Mouse (Mus musculus) testis, adult 2 months (tissue): ENCODE data around the gene Gm17606. TPM values are rescaled to one million over a fixed set of nuclear protein-coding genes. Genes with fewer than 3 reads are reported as not detected.
A peak's percentile ranks its signal among the peaks of the same experiment; 100 is the strongest.

Experiments
- H3K27ac ChIP-seq: fragments of 200-500 bp; 2 replicates; pipeline ENCODE4 v1.5.1; 2012; ENCODE audit warnings: low read depth, low read length; ENCODE audit not compliant: control insufficient read depth, insufficient read depth
- H3K27me3 ChIP-seq: fragments of 200-500 bp; 2 replicates; pipeline ENCODE4 v1.6.1; 2012; ENCODE audit warnings: mild to moderate bottlenecking, low read length, moderate library complexity; ENCODE audit not compliant: control insufficient read depth, insufficient read depth
- H3K36me3 ChIP-seq: fragments of 200-500 bp; 2 replicates; pipeline ENCODE4 v1.6.1; 2012; ENCODE audit warnings: mild to moderate bottlenecking, low read length; ENCODE audit not compliant: control insufficient read depth, insufficient read depth
- H3K4me1 ChIP-seq: fragments of 200-500 bp; 2 replicates; pipeline ENCODE4 v1.6.1; 2012; ENCODE audit warnings: low read length; ENCODE audit not compliant: control insufficient read depth, insufficient read depth
- H3K4me3 ChIP-seq: fragments of 200-500 bp; 2 replicates; pipeline ENCODE4 v1.5.1; 2012; ENCODE audit warnings: low read depth, mild to moderate bottlenecking, low read length, moderate library complexity, mixed read lengths; ENCODE audit not compliant: control insufficient read depth
- CTCF ChIP-seq: fragments of 200-500 bp; IDR thresholded peaks from 2 replicates; pipeline ENCODE4 v1.5.1; 2012; ENCODE audit warnings: low read depth, mild to moderate bottlenecking, inconsistent platforms, low read length, moderate library complexity; ENCODE audit not compliant: control insufficient read depth, insufficient read depth, insufficient replicate concordance
- POLR2A ChIP-seq: fragments of 200-500 bp; IDR thresholded peaks from 2 replicates; pipeline ENCODE4 v1.6.1; 2012; ENCODE audit warnings: low read depth, mild to moderate bottlenecking, inconsistent platforms, low read length, moderate library complexity; ENCODE audit not compliant: control insufficient read depth
- polyA plus RNA-seq: library from polyadenylated mRNA; depleted of rRNA; stranded (reverse); fragments of >200 nt; gene quantifications from 2 replicates; pipeline ENCODE4 v1.2.3, GENCODE M21; 2012; rRNA removed

The Gm17606 gene
- polyA plus RNA-seq, 1 experiment: not detected

GRCm38 (mm10) chr14:54687251-54687650 lies 46.5 kb downstream of the Gm17606 start:
- H3K4me3 ChIP-seq: peak overlapping the region; percentile 94
- H3K36me3 ChIP-seq: peaks cover 2% of the 10 kb centered on the region
- no peaks in the 10 kb centered on the region for H3K27me3 ChIP-seq
- no peaks in the 10 kb centered on the region for H3K4me1 ChIP-seq
- H3K27ac ChIP-seq: peak overlapping the region; percentile 99
- TF ChIP-seq POLR2A (no peak), CTCF (no peak)

DNA sequence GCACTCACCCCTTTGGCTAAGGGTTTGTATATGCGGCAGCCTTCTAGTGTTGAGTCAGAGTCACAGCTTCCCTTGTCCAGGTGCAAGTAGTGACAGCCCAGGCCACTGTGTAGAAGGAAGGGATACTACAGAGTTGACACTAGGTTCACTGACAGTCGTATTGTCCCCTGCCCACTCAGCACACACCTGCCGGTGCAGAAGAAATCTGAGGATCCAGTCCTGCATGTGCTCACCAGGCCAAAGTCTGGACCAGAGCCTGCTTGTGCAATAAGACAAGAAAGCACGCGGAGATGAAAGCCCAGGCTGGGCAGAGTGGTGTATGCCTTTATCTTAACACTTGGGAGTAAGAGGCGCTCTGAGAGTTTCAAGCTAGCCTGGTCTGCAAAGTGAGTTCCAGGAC lies 54.3 kb downstream of the Gm17606 start:
- no peak for TF ChIP-seq POLR2A
- TF ChIP-seq CTCF: no peak
- Histone ChIP-seq H3K4me3 (no peak overlapping the region), H3K36me3 (no peaks in the 10 kb centered on the region), H3K27me3 (no peaks in the 10 kb centered on the region), H3K4me1 (peaks cover 6% of the 10 kb centered on the region; the same call in 1 of the 2 replicates), H3K27ac (no peak overlapping the region)

GRCm38 (mm10) chr14:54696752-54697151 lies 56.0 kb downstream of the Gm17606 start:
- H3K4me3 ChIP-seq: no peak overlapping the region
- no peak overlapping the region for H3K27ac ChIP-seq
- H3K27me3 ChIP-seq: no peaks in the 10 kb centered on the region
- H3K4me1 ChIP-seq: peaks cover 6% of the 10 kb centered on the region; the same call in 1 of the 2 replicates
- no peaks in the 10 kb centered on the region for H3K36me3 ChIP-seq
- TF ChIP-seq CTCF (no peak), POLR2A (no peak)

Other genes with a start within 250 kb of the Gm17606 start
- 17.7 and 19.5 TPM in 2 replicates for gene Slc7a7, start 223.2 kb upstream of the Gm17606 start, polyA plus RNA-seq
- gene Mrpl52, start 214.0 kb upstream of the Gm17606 start, polyA plus RNA-seq: 85.4 and 140 TPM in 2 replicates
- gene Mmp14, start 209.3 kb upstream of the Gm17606 start, polyA plus RNA-seq: 16.8 and 17.4 TPM in 2 replicates
- 13.8 and 15.6 TPM in 2 replicates for gene Lrp10, start 176.8 kb upstream of the Gm17606 start, polyA plus RNA-seq
- 0.25 and 0.28 TPM in 2 replicates for gene Rem2, start 164.9 kb upstream of the Gm17606 start, polyA plus RNA-seq
- 17.5 and 19.0 TPM in 2 replicates for gene Prmt5, start 123.4 kb upstream of the Gm17606 start, polyA plus RNA-seq
- 107 and 125 TPM in 2 replicates for gene Haus4, start 86.3 kb upstream of the Gm17606 start, polyA plus RNA-seq
- gene Ajuba, start 63.4 kb upstream of the Gm17606 start, polyA plus RNA-seq: 10.0 and 12.5 TPM in 2 replicates
- gene 4931414P19Rik, start 35.0 kb upstream of the Gm17606 start, polyA plus RNA-seq: 2.1 and 3.5 TPM in 2 replicates
- gene Psmb5, start 22.9 kb upstream of the Gm17606 start, polyA plus RNA-seq: 87.4 and 106 TPM in 2 replicates
- gene Psmb11, start 19.5 kb upstream of the Gm17606 start, polyA plus RNA-seq: 0.04 and 0.38 TPM in 2 replicates
- 9.9 and 10.2 TPM in 2 replicates for gene Cdh24, start 412 bp downstream of the Gm17606 start, polyA plus RNA-seq
- gene 1700123O20Rik, start 45.3 kb downstream of the Gm17606 start, polyA plus RNA-seq: 38.6 and 47.0 TPM in 2 replicates
- gene Acin1, start 46.0 kb downstream of the Gm17606 start, polyA plus RNA-seq: 117 and 121 TPM in 2 replicates
- 0.22 and 0.32 TPM in 2 replicates for gene Gm29776, start 57.9 kb downstream of the Gm17606 start, polyA plus RNA-seq
- gene Cebpe, start 71.2 kb downstream of the Gm17606 start, polyA plus RNA-seq: 0.22 and 0.32 TPM in 2 replicates
- gene Slc7a8, start 141.0 kb downstream of the Gm17606 start, polyA plus RNA-seq: 18.8 and 27.5 TPM in 2 replicates
- 9.1 and 9.5 TPM in 2 replicates for gene Rnf212b, start 173.2 kb downstream of the Gm17606 start, polyA plus RNA-seq
- 94.0 and 97.4 TPM in 2 replicates for gene Homez, start 230.0 kb downstream of the Gm17606 start, polyA plus RNA-seq
- 5.4 TPM in 2 replicates for gene Ppp1r3e, start 236.6 kb downstream of the Gm17606 start, polyA plus RNA-seq
- gene Bcl2l2, start 242.4 kb downstream of the Gm17606 start, polyA plus RNA-seq: 29.4 and 31.2 TPM in 2 replicates
- gene Gm20521, start 242.5 kb downstream of the Gm17606 start, polyA plus RNA-seq: 2.0 and 2.2 TPM in 2 replicates